Mouse (Mus musculus) liver, embryonic 11.5 days (tissue): ENCODE measurements at regions not wholly inside any gene's neighbourhood (a gene's known extent, or its start where the extent isn't known, plus 50 kb on each side); places are given as distances from the start of the nearest gene placed in this dataset.

Experiments used
- ATAC-seq: fragments of 200-750 bp; cut with Nextera tagmentation; replicated peaks from 2 replicates; pipeline ENCODE4 v1.8.0; 2017; ENCODE audit warnings: moderate number of reproducible peaks, mild to moderate bottlenecking, moderate TSS enrichment, moderate library complexity; ENCODE audit not compliant: low FRiP score
- DNase-seq: peaks from one replicate; pipeline ENCODE4 v3.0.0-alpha.2; 2017; ENCODE audit warnings: low spot score
- H3K27ac ChIP-seq: fragments of 300-500 bp; sonication (generic); 2 replicates; pipeline ENCODE4 v1.5.1; 2014; ENCODE audit warnings: mild to moderate bottlenecking, low read depth, low read length, control low read depth
- H3K27me3 ChIP-seq: fragments of 300-500 bp; sonication (generic); replicated peaks from 2 replicates; pipeline ENCODE4 v1.6.1; 2014; ENCODE audit warnings: low read length, mixed read lengths; ENCODE audit not compliant: control insufficient read depth, insufficient read depth
- H3K36me3 ChIP-seq: fragments of 300-500 bp; sonication (generic); 2 replicates; pipeline ENCODE4 v1.6.1; 2014; ENCODE audit warnings: mild to moderate bottlenecking, low read length, moderate library complexity, mixed read lengths; ENCODE audit not compliant: control insufficient read depth, insufficient read depth
- H3K4me1 ChIP-seq: fragments of 300-500 bp; sonication (generic); replicated peaks from 2 replicates; pipeline ENCODE4 v1.6.1; 2014; ENCODE audit warnings: low read length, mixed read lengths; ENCODE audit not compliant: control insufficient read depth, insufficient read depth
- H3K4me2 ChIP-seq: fragments of 300-500 bp; sonication (generic); 2 replicates; pipeline ENCODE4 v1.6.1; 2014; ENCODE audit warnings: mild to moderate bottlenecking, control low read depth, moderate library complexity
- H3K4me3 ChIP-seq: fragments of 300-500 bp; sonication (generic); 2 replicates; pipeline ENCODE4 v1.5.1; 2014; ENCODE audit warnings: low read depth, low read length, control low read depth
- H3K9ac ChIP-seq: fragments of 300-500 bp; sonication (generic); 2 replicates; pipeline ENCODE4 v1.6.1; 2014; ENCODE audit warnings: low read depth, low read length, control low read depth
- H3K9me3 ChIP-seq: fragments of 300-500 bp; sonication (generic); 2 replicates; pipeline ENCODE4 v1.6.1; 2016; ENCODE audit warnings: low read length, inconsistent platforms, mixed read lengths; ENCODE audit not compliant: control insufficient read depth
- WGBS: fragments of 180-500 bp; shearing (Covaris S2); extraction: QIAGEN DNeasy Blood & Tissue Kit; methylation state at CpG from one replicate; pipeline ENCODE4 v1.1.7; 2014; 5-methylcytosine and 5-hydroxymethylcytosine counted together

DNA sequence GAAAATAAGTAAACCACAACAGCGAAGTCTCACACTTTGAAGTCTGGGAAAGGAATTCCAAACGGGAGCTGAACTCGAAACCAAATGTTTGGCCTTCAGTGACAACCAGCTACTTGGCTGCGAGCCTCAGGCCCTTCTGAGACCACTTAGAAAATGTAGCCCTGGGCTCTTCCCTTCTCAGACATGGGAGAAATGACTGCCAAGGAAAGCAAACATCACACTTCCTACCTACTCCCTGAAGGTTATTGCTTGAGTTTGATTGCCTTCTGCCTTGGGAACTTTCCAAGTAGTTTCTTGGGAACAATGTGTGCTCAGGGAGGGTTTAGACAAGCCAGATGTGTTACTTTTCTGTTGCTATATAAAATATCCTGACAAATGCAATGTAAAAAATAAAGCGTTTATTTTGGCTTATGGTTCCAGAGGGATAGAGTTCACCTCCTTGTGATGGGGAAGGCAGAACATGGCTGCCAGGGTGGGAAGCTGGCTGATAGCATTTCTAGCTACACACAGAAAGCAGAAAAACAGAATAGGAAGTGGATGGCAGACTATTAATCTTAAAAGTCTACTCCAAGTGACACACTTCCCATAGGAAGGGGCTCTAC lies 194.8 kb upstream of the Rack1 start:
- H3K4me2 ChIP-seq, result no peak overlapping the region
- DNase-seq (no peak), ATAC-seq (no peak)
- no peak overlapping the region for H3K27ac ChIP-seq
- H3K9me3 ChIP-seq, result no peaks in the 10 kb centered on the region
- H3K4me3 ChIP-seq, result no peak overlapping the region
- no peak overlapping the region for H3K9ac ChIP-seq
- 51% methylated on average over 5 of the region's 5 CpGs for WGBS
- no peaks in the 10 kb centered on the region for H3K27me3 ChIP-seq
- H3K4me1 ChIP-seq, result no peaks in the 10 kb centered on the region
- no peaks in the 10 kb centered on the region for H3K36me3 ChIP-seq

DNA sequence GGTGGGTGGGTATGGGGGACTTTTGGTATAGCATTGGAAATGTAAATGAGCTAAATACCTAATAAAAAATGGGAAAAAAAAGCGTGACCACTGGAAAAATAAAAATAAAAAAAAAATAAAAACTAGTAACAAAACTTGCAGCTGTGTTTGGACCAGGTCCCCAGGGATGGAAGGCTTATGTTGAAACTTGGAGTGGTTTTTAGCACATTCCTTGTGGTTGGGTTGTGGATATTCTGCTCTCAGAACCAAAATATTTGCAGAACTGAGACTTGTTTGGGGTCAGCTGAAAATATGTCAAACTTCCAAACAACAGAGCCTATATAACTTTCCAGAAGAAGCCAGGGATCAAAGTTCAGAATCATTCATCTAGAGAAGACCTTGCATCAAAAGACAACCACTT lies 199.0 kb upstream of the Rack1 start:
- Histone ChIP-seq H3K9me3 (no peaks in the 10 kb centered on the region), H3K27me3 (no peaks in the 10 kb centered on the region), H3K36me3 (no peaks in the 10 kb centered on the region), H3K4me3 (no peak overlapping the region), H3K9ac (no peak overlapping the region), H3K27ac (no peak overlapping the region), H3K4me1 (no peaks in the 10 kb centered on the region), H3K4me2 (no peak overlapping the region)
- 78% methylated on average over 1 of the region's 1 CpGs for WGBS
- ATAC-seq (no peak), DNase-seq (no peak)

DNA sequence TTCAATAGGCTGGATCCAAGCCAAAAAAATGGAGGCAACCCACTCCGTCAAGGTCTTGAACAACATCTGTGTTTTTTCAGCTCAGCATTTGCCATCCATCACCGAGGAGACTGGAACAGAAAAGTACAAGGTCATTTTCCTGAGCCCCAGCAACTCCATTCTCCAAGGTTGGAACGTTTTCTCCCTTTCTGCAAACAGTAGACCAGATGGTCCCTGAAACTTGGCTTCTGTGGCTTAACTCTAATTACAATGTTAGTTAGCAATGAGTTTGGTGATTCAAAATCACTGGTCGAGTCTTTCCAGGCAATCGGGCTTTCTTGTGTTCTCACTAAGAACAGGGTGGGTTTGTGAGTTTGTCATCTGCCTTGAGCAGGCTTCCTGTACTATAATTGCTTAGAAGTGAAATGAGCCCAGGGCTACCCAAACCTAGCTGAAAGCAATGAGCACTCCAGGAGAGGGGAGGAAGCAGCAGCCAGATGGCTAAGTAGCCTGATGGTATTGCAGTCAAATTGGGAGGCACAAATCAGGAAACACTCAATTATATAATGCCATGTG lies 200.5 kb upstream of the Rack1 start:
- no peak for DNase-seq
- no peaks in the 10 kb centered on the region for H3K9me3 ChIP-seq
- H3K4me1 ChIP-seq, result no peaks in the 10 kb centered on the region
- H3K36me3 ChIP-seq, result no peaks in the 10 kb centered on the region
- H3K4me3 ChIP-seq, result no peak overlapping the region
- H3K9ac ChIP-seq, result no peak overlapping the region
- no peak overlapping the region for H3K27ac ChIP-seq
- WGBS, result 67% methylated on average over 5 of the region's 5 CpGs
- H3K27me3 ChIP-seq, result no peaks in the 10 kb centered on the region
- ATAC-seq, result no peak
- H3K4me2 ChIP-seq, result no peak overlapping the region

DNA sequence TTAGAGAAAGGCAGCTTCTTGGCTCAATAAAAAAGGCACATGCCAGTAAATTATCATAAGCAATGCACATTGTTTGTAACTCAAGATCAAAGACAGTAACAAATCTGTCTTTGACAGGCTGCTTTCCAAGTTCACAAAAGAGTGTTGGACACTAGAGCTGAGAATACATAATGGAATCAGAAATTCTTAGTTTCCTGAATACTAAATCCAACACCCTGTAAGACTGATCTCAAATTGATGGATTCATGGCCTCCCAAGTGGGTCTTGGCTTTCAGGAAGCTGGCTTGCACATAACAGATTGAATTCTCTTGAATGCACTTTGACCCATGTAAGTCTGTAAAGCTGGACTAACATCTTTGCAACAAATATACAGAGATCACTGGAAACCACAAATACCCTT lies 201.1 kb upstream of the Rack1 start:
- no peak overlapping the region for H3K27ac ChIP-seq
- DNase-seq, result no peak

GRCm38 (mm10) chr11:48594429-48594828 lies 205.7 kb upstream of the Rack1 start:
- no peaks in the 10 kb centered on the region for H3K9me3 ChIP-seq
- H3K36me3 ChIP-seq, result no peaks in the 10 kb centered on the region
- DNase-seq (no peak), ATAC-seq (no peak)
- H3K4me1 ChIP-seq, result no peaks in the 10 kb centered on the region
- no peaks in the 10 kb centered on the region for H3K27me3 ChIP-seq
- no peak overlapping the region for H3K27ac ChIP-seq
- H3K4me3 ChIP-seq, result no peak overlapping the region
- WGBS, result 28% methylated on average over 5 of the region's 5 CpGs
- no peak overlapping the region for H3K9ac ChIP-seq
- no peak overlapping the region for H3K4me2 ChIP-seq

More for the DNA sequence above, 201.1 kb upstream of the Rack1 start:
- no peaks in the 10 kb centered on the region for H3K4me1 ChIP-seq
- no peak overlapping the region for H3K4me2 ChIP-seq
- H3K9me3 ChIP-seq, result no peaks in the 10 kb centered on the region
- H3K36me3 ChIP-seq, result no peaks in the 10 kb centered on the region
- no peak overlapping the region for H3K9ac ChIP-seq
- ATAC-seq, result no peak
- H3K27me3 ChIP-seq, result no peaks in the 10 kb centered on the region
- H3K4me3 ChIP-seq, result no peak overlapping the region

- peak; percentile 41 for DNase-seq
- H3K9ac ChIP-seq, result no peak overlapping the region
- no peak overlapping the region for H3K4me3 ChIP-seq
- 28% methylated on average over 9 of the region's 9 CpGs for WGBS
- no peaks in the 10 kb centered on the region for H3K36me3 ChIP-seq
- H3K27ac ChIP-seq, result no peak overlapping the region
- no peaks in the 10 kb centered on the region for H3K27me3 ChIP-seq
- H3K4me1 ChIP-seq, result no peaks in the 10 kb centered on the region
- H3K4me2 ChIP-seq, result no peak overlapping the region
- no peaks in the 10 kb centered on the region for H3K9me3 ChIP-seq
- ATAC-seq, result no peak; the same call in 1 of the 2 replicates
These were observed 211.1 kb upstream of the Rack1 start for GRCm38 (mm10) chr11:48588833-48589649.

DNA sequence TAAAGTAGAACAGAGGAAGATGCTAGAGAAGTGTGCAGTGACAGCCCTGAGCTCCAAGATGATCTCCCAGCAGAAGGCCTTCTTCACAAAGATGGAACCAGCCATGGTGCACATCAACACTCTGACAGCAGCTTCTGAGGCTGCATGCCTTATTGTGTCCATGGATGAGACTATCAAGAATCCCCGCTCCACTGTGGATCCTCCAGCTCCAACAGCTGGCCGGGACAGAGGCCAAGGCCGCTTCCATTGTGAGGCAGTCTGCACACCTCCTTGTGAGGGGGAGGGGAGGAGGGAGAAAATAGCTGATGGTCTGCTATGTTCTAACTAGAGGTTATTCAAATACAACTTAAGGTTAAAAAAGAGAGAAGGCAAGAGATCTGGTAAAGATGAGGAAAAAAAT lies 231.4 kb upstream of the Rack1 start:
- Histone ChIP-seq H3K9ac (no peak overlapping the region), H3K4me1 (no peaks in the 10 kb centered on the region), H3K27me3 (no peaks in the 10 kb centered on the region), H3K9me3 (no peaks in the 10 kb centered on the region), H3K36me3 (no peaks in the 10 kb centered on the region), H3K4me3 (no peak overlapping the region), H3K27ac (no peak overlapping the region), H3K4me2 (no peak overlapping the region)
- ATAC-seq (no peak), DNase-seq (no peak)
- WGBS, result 78% methylated on average over 3 of the region's 3 CpGs

DNA sequence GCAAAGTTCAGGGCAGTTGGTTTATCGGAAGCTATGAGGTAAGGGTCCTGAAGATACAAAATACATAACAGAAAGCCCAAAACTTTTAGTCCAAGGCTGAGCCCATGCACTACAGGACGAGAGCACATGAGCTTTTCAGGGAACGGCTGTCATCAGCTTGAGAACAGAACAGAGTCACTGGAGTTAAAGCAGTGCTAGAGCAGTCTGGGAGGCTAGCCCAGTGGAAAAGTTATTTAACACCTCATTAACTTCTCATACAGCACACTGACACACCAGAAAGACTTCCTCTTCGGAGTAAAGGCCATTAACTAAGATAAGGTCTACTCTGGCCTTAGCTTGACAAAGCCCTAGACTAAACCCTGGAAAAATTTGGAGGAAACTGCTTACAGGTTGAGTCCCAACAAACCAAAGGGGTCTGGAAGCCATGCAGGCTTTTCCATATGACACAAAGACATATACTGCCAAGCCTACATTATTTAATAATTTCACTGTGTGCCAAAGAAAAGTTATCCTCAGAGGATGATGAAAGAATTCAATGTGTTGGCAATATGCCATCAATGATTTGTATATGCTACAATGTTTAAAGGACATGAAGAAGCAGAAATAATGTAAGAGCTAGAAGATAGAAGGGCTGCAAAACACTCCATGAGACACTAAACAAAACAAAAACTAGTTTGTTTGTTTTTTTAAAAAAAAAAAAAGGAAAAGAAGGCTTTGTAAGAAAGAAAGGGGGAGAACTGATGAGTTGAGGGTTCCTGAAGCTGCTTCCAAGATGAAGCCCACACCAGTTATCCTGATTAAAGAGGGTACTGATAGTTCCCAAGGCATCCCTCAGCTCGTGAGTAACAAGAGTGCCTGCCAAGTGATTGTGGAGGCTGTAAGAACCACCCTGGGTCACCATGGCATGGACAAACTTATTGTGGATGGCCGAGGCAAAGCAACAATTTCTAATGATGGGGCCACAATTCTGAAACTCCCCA lies 232.3 kb upstream of the Rack1 start:
- Histone ChIP-seq H3K9ac (no peak overlapping the region), H3K4me2 (no peak overlapping the region), H3K27me3 (no peaks in the 10 kb centered on the region), H3K27ac (no peak overlapping the region), H3K4me3 (no peak overlapping the region), H3K36me3 (no peaks in the 10 kb centered on the region), H3K9me3 (no peaks in the 10 kb centered on the region), H3K4me1 (no peaks in the 10 kb centered on the region)
- no peak for DNase-seq
- ATAC-seq, result no peak
- WGBS, result 46% methylated on average over 6 of the region's 6 CpGs
